Mouse (Mus musculus): Measurements from ENCODE around the gene Obp2a.

- no peak for TF ChIP-seq CTCF (IDR thresholded peaks at IDR 0.05)
- no peak for TF ChIP-seq EP300 (IDR thresholded peaks at IDR 0.05)
Observed at GRCm38 (mm10) chr2:25660279-25660678, 39.6 kb upstream of the Obp2a start.
